Mouse (Mus musculus) liver, adult 2 months (tissue): Measurements from ENCODE around the gene Il2ra. TPM values are rescaled to one million over a fixed set of nuclear protein-coding genes. Genes with fewer than 3 reads are reported as not detected.

Experiments used
- DNase-seq: peaks from one replicate; pipeline ENCODE4 v3.0.0-alpha.2; 2011; ENCODE audit warnings: low read depth, low spot score; ENCODE audit errors: extremely low read depth
- H3K27ac ChIP-seq: fragments of 200-500 bp; replicated peaks from 2 replicates; pipeline ENCODE4 v1.5.1; 2012; ENCODE audit warnings: low read depth, mild to moderate bottlenecking, control low read depth, inconsistent platforms, low read length; ENCODE audit not compliant: insufficient read depth
- H3K27me3 ChIP-seq: fragments of 200-500 bp; 2 replicates; pipeline ENCODE4 v1.6.1; 2012; ENCODE audit warnings: mild to moderate bottlenecking, moderate library complexity, low read length, inconsistent platforms; ENCODE audit not compliant: control insufficient read depth, insufficient read depth
- H3K36me3 ChIP-seq: fragments of 200-500 bp; 2 replicates; pipeline ENCODE4 v1.6.1; 2012; ENCODE audit warnings: low read length, inconsistent platforms; ENCODE audit not compliant: control insufficient read depth, insufficient read depth
- H3K4me1 ChIP-seq: fragments of 200-500 bp; 2 replicates; pipeline ENCODE4 v1.6.1; 2011; ENCODE audit warnings: low read length; ENCODE audit not compliant: control insufficient read depth, insufficient read depth
- H3K4me3 ChIP-seq: fragments of 200-500 bp; 2 replicates; pipeline ENCODE4 v1.5.1; 2011; ENCODE audit warnings: low read depth, mild to moderate bottlenecking, control low read depth, low read length, moderate library complexity; ENCODE audit not compliant: insufficient read depth
- H3K79me2 ChIP-seq: fragments of 200-500 bp; 2 replicates; pipeline ENCODE4 v1.6.1; 2012; ENCODE audit warnings: inconsistent platforms, mild to moderate bottlenecking, low read length, moderate library complexity; ENCODE audit not compliant: control insufficient read depth, insufficient read depth
- H3K9ac ChIP-seq: fragments of 200-500 bp; 2 replicates; pipeline ENCODE4 v1.6.1; 2012; ENCODE audit warnings: low read depth, mild to moderate bottlenecking, control low read depth, inconsistent platforms, low read length
- CTCF ChIP-seq: fragments of 200-500 bp; IDR thresholded peaks from 2 replicates; pipeline ENCODE4 v1.5.1; 2011; ENCODE audit warnings: low read depth, low read length, control low read depth
- POLR2A ChIP-seq: fragments of 200-500 bp; IDR thresholded peaks from 2 replicates; pipeline ENCODE4 v1.6.1; 2011; ENCODE audit warnings: low read length, control low read depth; ENCODE audit not compliant: insufficient read depth; ENCODE audit errors: extremely low read depth
- WGBS: fragments of 180-500 bp; shearing (Covaris S2); methylation state at CpG from one replicate; pipeline ENCODE4 v1.1.7; 2018; 5-methylcytosine and 5-hydroxymethylcytosine counted together
- polyA plus RNA-seq: library from polyadenylated mRNA; depleted of rRNA; stranded (reverse); fragments of >200 nt; gene quantifications from 2 replicates; pipeline ENCODE4 v1.2.3, GENCODE M21; 2012; rRNA removed
- total RNA-seq: library from RNA; depleted of rRNA; stranded (reverse); fragments of >200 nt; gene quantifications from 2 replicates; pipeline ENCODE4 v1.2.3, GENCODE M21; 2014; rRNA removed

Il2ra gene
- total and polyA plus RNA-seq, 2 experiments, result 0.04 to 0.09 TPM

DNA sequence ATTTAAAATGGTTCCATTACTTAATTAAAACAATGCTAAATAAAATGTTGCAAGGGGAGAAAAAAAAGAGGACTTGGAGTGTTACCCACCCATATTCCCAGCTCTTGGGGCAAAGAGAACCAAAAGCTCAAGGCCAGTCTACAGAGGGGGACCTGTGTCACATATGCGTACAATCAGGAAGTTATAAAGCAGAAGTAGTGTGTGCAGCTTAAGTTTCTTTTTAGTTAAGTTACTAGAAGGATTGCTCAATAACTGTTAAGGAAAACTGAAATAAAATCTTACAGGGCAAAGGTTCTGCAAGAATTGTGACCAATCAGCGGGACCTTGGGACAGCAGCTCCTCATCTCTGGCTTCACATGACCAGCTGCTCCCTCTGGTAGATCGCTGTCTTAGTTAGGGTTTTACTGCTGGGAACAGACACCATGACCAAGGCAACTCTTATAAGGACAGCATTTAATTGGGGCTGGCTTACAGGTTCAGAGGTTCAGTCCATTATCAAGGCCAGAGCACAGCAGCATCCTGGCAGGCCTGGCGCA is 97.0 kb downstream of the Il2ra start:
- no peak for TF ChIP-seq CTCF
- TF ChIP-seq POLR2A, result no peak
- Histone ChIP-seq H3K4me3 (no peak overlapping the region), H3K27ac (no peak overlapping the region), H3K36me3 (peaks cover 30% of the 10 kb centered on the region), H3K4me1 (no peaks in the 10 kb centered on the region), H3K79me2 (no peaks in the 10 kb centered on the region), H3K9ac (no peak overlapping the region), H3K27me3 (no peaks in the 10 kb centered on the region)
- peak; percentile 33 for DNase-seq
- WGBS, result 93% methylated on average over 4 of the region's 4 CpGs

Other genes with a start within 250 kb of the Il2ra start
- 6.3 and 10.2 TPM in 2 replicates for gene Pfkfb3, start 88.7 kb upstream of the Il2ra start, total RNA-seq
- gene Pfkfb3, start 88.7 kb upstream of the Il2ra start, polyA plus RNA-seq, result 2.3 and 5.1 TPM in 2 replicates
- 49.7 and 73.6 TPM in 2 replicates for gene Rbm17, start 38.7 kb upstream of the Il2ra start, total RNA-seq
- gene Rbm17, start 38.7 kb upstream of the Il2ra start, polyA plus RNA-seq, result 19.5 and 21.6 TPM in 2 replicates
- gene Gm17490, start 16.5 kb upstream of the Il2ra start, total RNA-seq, result not detected in 2 replicates
- not detected in 2 replicates for gene Gm17490, start 16.5 kb upstream of the Il2ra start, polyA plus RNA-seq
- 46.6 and 59.8 TPM in 2 replicates for gene Il15ra, start 62.5 kb downstream of the Il2ra start, total RNA-seq
- gene Il15ra, start 62.5 kb downstream of the Il2ra start, polyA plus RNA-seq, result 20.1 and 24.9 TPM in 2 replicates
- gene Fbh1, start 134.8 kb downstream of the Il2ra start, total RNA-seq, result 35.4 and 40.0 TPM in 2 replicates
- gene Fbh1, start 134.8 kb downstream of the Il2ra start, polyA plus RNA-seq, result 20.4 and 21.1 TPM in 2 replicates
- 12.3 and 13.7 TPM in 2 replicates for gene Ankrd16, start 135.1 kb downstream of the Il2ra start, total RNA-seq
- gene Ankrd16, start 135.1 kb downstream of the Il2ra start, polyA plus RNA-seq, result 17.7 and 26.3 TPM in 2 replicates